Mouse (Mus musculus) hindbrain, embryonic 14.5 days (tissue): ENCODE measurements at regions not wholly inside any gene's neighbourhood (a gene's known extent, or its start where the extent isn't known, plus 50 kb on each side); places are given as distances from the start of the nearest gene placed in this dataset.

Experiments used
- ATAC-seq: fragments of 200-750 bp; cut with Nextera tagmentation; 2 replicates; pipeline ENCODE4 v1.8.0; 2017; ENCODE audit warnings: moderate number of reproducible peaks, mild to moderate bottlenecking, moderate TSS enrichment, moderate library complexity; ENCODE audit not compliant: low FRiP score
- DNase-seq: peaks from one replicate; pipeline ENCODE4 v3.0.0-alpha.2; 2015; ENCODE audit warnings: low spot score
- H3K27ac ChIP-seq: fragments of 300-500 bp; sonication (generic); 2 replicates; pipeline ENCODE4 v1.5.1; 2014; ENCODE audit warnings: mild to moderate bottlenecking, moderate library complexity
- H3K27me3 ChIP-seq: fragments of 300-500 bp; sonication (generic); 2 replicates; pipeline ENCODE4 v1.6.1; 2014; ENCODE audit warnings: mild to moderate bottlenecking, low read length, mixed read lengths; ENCODE audit not compliant: control insufficient read depth, insufficient read depth
- H3K36me3 ChIP-seq: fragments of 300-500 bp; sonication (generic); replicated peaks from 2 replicates; pipeline ENCODE4 v1.6.1; 2014; ENCODE audit not compliant: control insufficient read depth, insufficient read depth
- H3K4me1 ChIP-seq: fragments of 300-500 bp; sonication (generic); replicated peaks from 2 replicates; pipeline ENCODE4 v1.6.1; 2014; ENCODE audit warnings: antibody characterized with exemption, low read length, mixed read lengths; ENCODE audit not compliant: control insufficient read depth, insufficient read depth
- H3K4me2 ChIP-seq: fragments of 300-500 bp; sonication (generic); replicated peaks from 2 replicates; pipeline ENCODE4 v1.6.1; 2014; ENCODE audit warnings: mild to moderate bottlenecking, moderate library complexity
- H3K4me3 ChIP-seq: fragments of 300-500 bp; sonication (generic); replicated peaks from 2 replicates; pipeline ENCODE4 v1.5.1; 2014; ENCODE audit warnings: mild to moderate bottlenecking, low read length
- H3K9ac ChIP-seq: fragments of 300-500 bp; sonication (generic); 2 replicates; pipeline ENCODE4 v1.6.1; 2014
- H3K9me3 ChIP-seq: fragments of 300-500 bp; sonication (generic); 2 replicates; pipeline ENCODE4 v1.6.1; 2016; ENCODE audit warnings: low read length; ENCODE audit not compliant: control insufficient read depth
- WGBS: fragments of 180-500 bp; shearing (Covaris S2); extraction: QIAGEN DNeasy Blood & Tissue Kit; methylation state at CpG from one replicate; pipeline ENCODE4 v1.1.7; 2014; 5-methylcytosine and 5-hydroxymethylcytosine counted together

DNA sequence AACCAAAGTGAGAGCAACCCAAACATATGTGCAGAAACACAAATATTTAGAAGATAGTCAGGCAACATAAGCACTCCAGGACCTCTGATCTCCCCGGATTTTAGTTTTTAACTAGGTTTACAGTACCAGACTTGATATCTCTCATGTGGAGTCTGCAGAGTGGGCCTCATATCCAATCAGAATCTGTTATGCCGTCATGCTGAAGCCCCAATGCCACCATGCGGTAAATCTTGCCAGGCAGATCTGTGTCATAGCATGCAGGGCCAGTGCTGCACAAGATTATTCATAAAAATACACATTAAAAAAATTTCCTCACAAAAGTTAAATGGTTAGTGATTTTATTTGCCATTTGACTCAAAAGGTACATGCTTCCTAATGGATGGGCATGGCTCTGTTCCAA is 106.9 kb upstream of the Ccser1 start:
- H3K36me3 ChIP-seq, result no peaks in the 10 kb centered on the region
- WGBS, result 86% methylated on average over 3 of the region's 3 CpGs
- DNase-seq, result no peak
- H3K4me3 ChIP-seq, result no peak overlapping the region
- H3K4me2 ChIP-seq, result no peak overlapping the region
- H3K27ac ChIP-seq, result no peak overlapping the region
- H3K9me3 ChIP-seq, result no peaks in the 10 kb centered on the region
- ATAC-seq, result no peak
- no peak overlapping the region for H3K9ac ChIP-seq
- H3K4me1 ChIP-seq, result peaks cover under 1% of the 10 kb centered on the region; the same call in 1 of the 2 replicates
- H3K27me3 ChIP-seq, result no peaks in the 10 kb centered on the region

- 57% methylated on average over 2 of the region's 2 CpGs for WGBS
- Histone ChIP-seq H3K27me3 (no peaks in the 10 kb centered on the region), H3K9me3 (no peaks in the 10 kb centered on the region), H3K9ac (no peak overlapping the region), H3K4me3 (no peak overlapping the region), H3K4me1 (no peaks in the 10 kb centered on the region), H3K27ac (no peak overlapping the region), H3K4me2 (no peak overlapping the region), H3K36me3 (no peaks in the 10 kb centered on the region)
- no peak for ATAC-seq
- DNase-seq, result no peak
Measured at GRCm38 (mm10) chr6:61073794-61074193, 106.3 kb upstream of the Ccser1 start.

GRCm38 (mm10) chr6:61074700-61075099 is 105.4 kb upstream of the Ccser1 start:
- no peak for ATAC-seq
- no peaks in the 10 kb centered on the region for H3K27me3 ChIP-seq
- H3K4me1 ChIP-seq, result no peaks in the 10 kb centered on the region
- no peak for DNase-seq
- no peak overlapping the region for H3K9ac ChIP-seq
- no peak overlapping the region for H3K27ac ChIP-seq
- no peak overlapping the region for H3K4me2 ChIP-seq
- H3K9me3 ChIP-seq, result no peaks in the 10 kb centered on the region
- 94% methylated on average over 3 of the region's 3 CpGs for WGBS
- H3K4me3 ChIP-seq, result no peak overlapping the region
- no peaks in the 10 kb centered on the region for H3K36me3 ChIP-seq

- no peak overlapping the region for H3K9ac ChIP-seq
- WGBS, result 82% methylated on average over 3 of the region's 3 CpGs
Measured at GRCm38 (mm10) chr6:61078559-61078958, 101.6 kb upstream of the Ccser1 start.

GRCm38 (mm10) chr6:61080661-61081060 is 99.5 kb upstream of the Ccser1 start:
- Histone ChIP-seq H3K4me1 (no peaks in the 10 kb centered on the region), H3K4me2 (no peak overlapping the region), H3K9ac (no peak overlapping the region), H3K4me3 (no peak overlapping the region), H3K36me3 (no peaks in the 10 kb centered on the region), H3K27ac (no peak overlapping the region), H3K9me3 (no peaks in the 10 kb centered on the region), H3K27me3 (no peaks in the 10 kb centered on the region)
- 32% methylated on average over 5 of the region's 5 CpGs for WGBS
- ATAC-seq, result no peak
- no peak for DNase-seq

More at GRCm38 (mm10) chr6:61078559-61078958, 101.6 kb upstream of the Ccser1 start:
- Histone ChIP-seq H3K27ac (no peak overlapping the region), H3K9me3 (no peaks in the 10 kb centered on the region), H3K4me2 (no peak overlapping the region), H3K36me3 (no peaks in the 10 kb centered on the region), H3K4me1 (no peaks in the 10 kb centered on the region), H3K27me3 (no peaks in the 10 kb centered on the region), H3K4me3 (no peak overlapping the region)
- DNase-seq, result no peak
- ATAC-seq, result no peak

GRCm38 (mm10) chr6:61083346-61083745 is 96.8 kb upstream of the Ccser1 start:
- Histone ChIP-seq H3K4me1 (no peaks in the 10 kb centered on the region), H3K9me3 (no peaks in the 10 kb centered on the region), H3K4me3 (no peak overlapping the region), H3K4me2 (no peak overlapping the region), H3K36me3 (no peaks in the 10 kb centered on the region), H3K27me3 (no peaks in the 10 kb centered on the region), H3K9ac (no peak overlapping the region), H3K27ac (no peak overlapping the region)
- WGBS, result 75% methylated on average over 3 of the region's 3 CpGs
- ATAC-seq (no peak), DNase-seq (no peak)

DNA sequence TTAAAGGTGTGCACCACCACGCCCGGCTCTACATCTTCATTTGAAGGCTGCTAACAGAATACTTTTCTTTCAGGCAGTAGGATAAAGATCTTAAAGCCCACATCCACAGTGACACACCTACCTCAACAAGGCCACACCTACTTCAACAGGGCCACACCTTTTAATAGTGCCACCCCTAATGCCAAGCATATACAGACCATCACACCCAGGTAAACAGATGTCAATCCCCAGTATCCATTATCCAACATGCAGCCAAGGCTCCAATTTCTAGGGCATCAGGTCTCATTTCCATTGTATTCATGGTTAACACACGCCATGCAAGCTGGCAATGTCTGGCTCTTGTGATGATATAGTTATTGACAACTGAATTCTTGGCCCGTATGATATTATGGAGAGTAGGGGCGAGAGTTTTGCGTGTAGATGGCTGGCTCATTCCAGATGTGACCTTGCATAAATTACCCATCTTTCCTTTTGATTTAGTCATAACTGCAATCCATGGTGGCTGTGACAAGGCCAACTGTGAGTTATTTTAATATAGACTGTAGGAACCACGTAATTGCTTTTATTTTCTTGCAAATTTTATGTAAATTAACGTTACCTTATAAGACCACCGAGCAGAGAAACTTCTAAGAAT is 80.7 kb upstream of the Ccser1 start:
- ATAC-seq, result peak; percentile 51; the same call in 1 of the 2 replicates

DNA sequence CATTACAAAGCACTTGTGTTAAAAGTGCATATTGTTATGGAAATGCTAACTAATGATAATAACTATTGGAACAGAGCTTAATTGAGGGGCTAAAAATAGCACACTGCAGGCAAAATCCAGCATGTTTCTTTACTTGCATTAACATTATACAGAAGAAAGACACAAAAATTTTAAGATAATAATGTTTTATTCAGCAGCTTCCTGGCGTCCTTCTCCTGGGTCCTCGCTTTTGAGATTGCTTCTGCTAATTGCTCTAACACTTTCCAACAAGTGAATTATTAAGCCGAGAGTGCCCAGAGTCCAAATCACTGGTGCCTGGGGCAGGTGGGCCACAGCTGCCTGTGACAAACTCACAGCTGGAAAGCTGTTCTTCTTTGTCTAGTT is 80.2 kb upstream of the Ccser1 start:
- H3K27me3 ChIP-seq, result no peaks in the 10 kb centered on the region
- DNase-seq, result peak; percentile 40
- peaks cover 4% of the 10 kb centered on the region; the same call in 1 of the 2 replicates for H3K4me1 ChIP-seq
- no peak overlapping the region for H3K4me2 ChIP-seq
- no peak overlapping the region for H3K4me3 ChIP-seq
- no peaks in the 10 kb centered on the region for H3K36me3 ChIP-seq
- 0 out of 2 replicates have a peak, but pooled peaks have one; percentile 40 for ATAC-seq
- H3K9ac ChIP-seq, result no peak overlapping the region
- WGBS, result 13% methylated on average over 3 of the region's 3 CpGs
- no peaks in the 10 kb centered on the region for H3K9me3 ChIP-seq
- no peak overlapping the region for H3K27ac ChIP-seq

More for the DNA sequence above, 80.7 kb upstream of the Ccser1 start:
- Histone ChIP-seq H3K27me3 (no peaks in the 10 kb centered on the region), H3K4me3 (no peak overlapping the region), H3K4me1 (peaks cover 4% of the 10 kb centered on the region; the same call in 1 of the 2 replicates), H3K27ac (peak overlapping the region; percentile 17; the same call in 1 of the 2 replicates), H3K9ac (no peak overlapping the region), H3K36me3 (no peaks in the 10 kb centered on the region), H3K4me2 (no peak overlapping the region), H3K9me3 (no peaks in the 10 kb centered on the region)
- DNase-seq, result no peak
- WGBS, result 55% methylated on average over 9 of the region's 9 CpGs

GRCm38 (mm10) chr6:61101972-61102371 is 78.2 kb upstream of the Ccser1 start:
- H3K4me1 ChIP-seq, result peaks cover 4% of the 10 kb centered on the region; the same call in 1 of the 2 replicates
- no peak overlapping the region for H3K9ac ChIP-seq
- H3K27me3 ChIP-seq, result no peaks in the 10 kb centered on the region
- no peaks in the 10 kb centered on the region for H3K36me3 ChIP-seq
- no peaks in the 10 kb centered on the region for H3K9me3 ChIP-seq
- no peak overlapping the region for H3K27ac ChIP-seq
- 76% methylated on average over 6 of the region's 6 CpGs for WGBS
- H3K4me2 ChIP-seq, result no peak overlapping the region
- ATAC-seq (no peak), DNase-seq (no peak)
- H3K4me3 ChIP-seq, result no peak overlapping the region
